Mouse (Mus musculus) inflammation-experienced regulatory T-cells, adult 6 months (primary cell): ENCODE data around the gene Scand1. TPM values are rescaled to one million over a fixed set of nuclear protein-coding genes. Genes with fewer than 3 reads are reported as not detected.

ENCODE experiments used
- ATAC-seq: one replicate; pipeline ENCODE4 v1.8.0; 2017
- polyA plus RNA-seq, 3 experiments: library from polyadenylated mRNA; unstranded; fragments of 100-300 nt; shearing (Covaris generic); gene quantifications; one replicate each; pipeline ENCODE4 v1.2.1; 2017

The Scand1 gene
- polyA plus RNA-seq, 3 experiments from 2014 or later, result 2.8 to 5.1 TPM; not detected in 1

DNA sequence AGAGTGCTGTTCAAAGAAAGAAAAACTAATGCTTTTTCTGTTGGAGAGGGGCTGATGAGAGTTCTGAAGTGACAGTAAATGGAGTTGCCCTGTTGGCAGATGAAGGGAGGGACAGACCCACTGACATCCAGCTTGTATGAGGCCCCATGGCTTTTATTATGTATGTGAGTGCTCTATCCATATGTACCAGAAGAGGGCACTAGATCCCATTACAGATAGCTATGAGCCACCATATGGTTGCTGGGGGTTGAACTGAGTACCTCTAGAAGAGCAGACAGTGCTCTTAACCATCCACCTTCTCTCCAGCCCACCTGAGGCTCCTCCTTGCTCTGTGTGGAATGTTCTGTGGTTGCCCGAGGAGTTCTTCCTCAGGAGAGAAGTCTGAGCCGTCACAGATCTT, 6.7 kb downstream of the Scand1 start:
- ATAC-seq, result peak; percentile 61

DNA sequence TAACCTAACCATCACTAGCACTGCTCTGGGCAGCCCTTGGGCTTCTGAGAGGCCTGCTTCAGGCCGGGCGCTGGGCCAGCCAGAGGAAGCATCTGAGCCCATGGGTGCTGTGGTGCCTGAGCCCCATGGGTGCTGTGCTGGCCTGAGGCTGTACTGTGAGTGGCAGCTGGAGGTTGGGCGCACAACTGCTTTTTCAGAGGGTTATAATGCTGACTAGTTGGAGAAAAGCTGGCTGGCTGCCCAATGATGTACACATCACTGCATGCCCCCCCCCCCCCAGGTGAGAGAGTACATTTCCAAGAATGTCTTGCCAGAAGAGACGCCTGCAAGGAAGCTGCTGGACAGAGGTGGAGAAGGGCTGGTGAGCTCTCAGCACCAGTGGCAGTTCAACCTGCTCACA, 8.2 kb downstream of the Scand1 start:
- no peak for ATAC-seq

DNA sequence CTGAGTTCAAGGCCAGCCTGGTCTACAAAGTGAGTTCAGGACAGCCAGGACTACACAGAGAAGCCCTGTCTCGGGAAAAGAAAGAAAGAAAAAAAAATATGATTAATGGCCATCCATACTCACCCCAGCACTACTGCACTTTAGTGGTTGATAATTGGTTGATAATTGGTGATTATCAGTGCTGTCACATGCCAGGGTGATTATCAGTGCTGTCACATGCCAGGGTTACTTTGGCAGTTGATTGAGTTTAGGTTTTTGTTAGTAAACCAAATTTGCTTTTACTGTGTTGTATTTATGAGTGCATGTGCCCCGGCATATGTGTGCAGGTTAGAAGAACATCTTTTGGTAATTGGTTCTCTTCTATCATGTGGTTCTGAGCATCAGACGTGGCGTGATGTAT, 10.4 kb downstream of the Scand1 start:
- ATAC-seq, result no peak

DNA sequence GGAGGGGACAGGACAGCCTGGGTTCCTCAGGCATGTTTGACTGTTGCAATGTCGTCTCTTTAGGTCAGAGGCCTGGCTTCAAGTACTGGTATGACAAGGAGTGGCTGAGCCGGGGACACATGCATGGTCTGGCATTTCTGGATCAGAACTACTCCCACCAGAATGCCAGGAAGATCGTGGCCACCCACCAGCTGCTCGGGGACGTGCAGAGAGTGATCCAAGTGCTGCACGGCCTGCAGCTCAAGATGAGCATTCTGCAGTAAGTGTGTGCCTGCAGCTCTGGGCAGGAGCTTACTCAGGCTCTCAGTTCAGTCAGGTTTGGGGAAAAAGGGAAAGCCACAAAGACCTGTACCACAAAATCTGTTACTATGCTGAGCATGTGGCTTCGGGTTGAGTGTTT, 14.0 kb downstream of the Scand1 start:
- no peak for ATAC-seq

DNA sequence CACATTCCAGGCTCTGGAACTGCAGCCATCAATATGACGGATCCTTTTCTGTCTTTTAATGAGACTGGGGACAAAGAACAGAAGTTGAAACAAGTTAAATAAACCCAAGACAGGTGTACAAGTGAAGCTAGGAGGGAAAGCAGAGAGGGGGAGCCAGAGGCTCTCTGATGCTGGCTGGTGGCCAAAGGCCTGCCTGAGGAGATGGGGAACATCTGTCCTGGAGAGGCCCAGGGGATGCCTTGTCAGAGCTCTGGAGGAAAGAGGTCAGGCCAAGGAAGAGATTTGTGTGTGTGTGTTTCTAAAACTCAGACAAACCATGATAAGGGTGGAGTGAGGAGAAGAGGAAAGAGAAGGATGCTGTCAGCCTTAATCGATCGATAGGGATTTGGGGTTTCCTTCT, 14.9 kb downstream of the Scand1 start:
- no peak for ATAC-seq

DNA sequence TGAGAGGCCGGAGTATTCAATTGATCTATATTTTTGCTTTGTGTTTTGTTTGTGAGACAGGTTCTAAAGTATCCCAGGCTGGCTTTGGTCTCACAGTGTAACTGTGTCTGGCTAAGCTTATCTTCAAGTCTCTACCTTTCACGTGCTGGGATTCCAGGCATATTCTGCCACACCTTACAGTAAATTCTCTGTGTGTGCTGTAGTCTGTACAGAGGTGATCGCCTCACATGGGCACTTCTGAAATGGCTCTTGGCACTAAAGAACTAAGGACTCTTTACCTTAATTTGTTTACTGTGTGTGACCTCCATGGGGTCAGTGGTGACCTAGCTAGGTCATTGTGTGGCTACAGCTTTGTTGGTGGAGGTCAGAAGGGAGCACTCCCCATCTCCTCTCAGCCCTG, 16.3 kb downstream of the Scand1 start:
- no peak for ATAC-seq

DNA sequence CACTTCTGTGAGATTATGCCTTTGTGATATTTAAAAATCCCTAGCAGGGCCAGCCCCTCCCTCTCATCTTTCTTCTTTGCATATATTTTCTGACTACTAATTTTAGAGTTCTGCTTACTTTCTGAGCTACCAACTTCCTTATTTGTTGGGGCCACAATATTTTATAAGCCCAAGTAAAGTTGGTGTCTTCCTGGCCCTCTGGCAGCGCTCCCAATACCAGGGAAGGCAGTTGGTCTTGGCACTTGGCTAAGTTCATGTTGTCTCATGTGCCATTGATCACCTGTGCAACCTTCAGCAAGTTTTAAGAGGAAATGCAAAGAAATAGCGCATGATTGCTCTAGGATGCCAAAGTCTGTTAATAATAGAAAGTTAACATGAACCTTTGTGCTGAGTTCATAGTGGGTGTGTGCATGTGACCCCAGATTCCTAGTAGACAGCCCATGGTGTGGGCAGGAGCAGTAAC, 16.9 kb downstream of the Scand1 start:
- no peak for ATAC-seq

DNA sequence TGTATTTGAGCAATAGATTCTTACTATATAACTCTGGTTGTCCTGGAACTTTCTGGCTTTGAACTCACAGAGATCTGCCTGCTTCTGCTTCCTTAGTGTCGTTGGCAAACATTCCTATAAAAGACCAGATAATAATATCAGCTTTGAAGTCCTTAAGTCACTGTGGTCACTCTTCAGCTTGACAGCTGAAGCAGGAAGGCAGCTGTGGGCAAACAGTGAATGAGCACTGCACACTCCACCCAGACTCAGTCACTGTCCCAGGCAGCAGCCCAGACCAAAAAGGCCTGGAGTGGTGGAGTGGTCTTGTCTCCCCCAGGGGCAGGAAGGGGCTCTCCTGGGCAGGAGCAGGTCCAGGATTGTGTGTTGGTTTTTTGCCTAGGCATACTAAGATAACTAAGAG, 20.5 kb downstream of the Scand1 start:
- no peak for ATAC-seq

DNA sequence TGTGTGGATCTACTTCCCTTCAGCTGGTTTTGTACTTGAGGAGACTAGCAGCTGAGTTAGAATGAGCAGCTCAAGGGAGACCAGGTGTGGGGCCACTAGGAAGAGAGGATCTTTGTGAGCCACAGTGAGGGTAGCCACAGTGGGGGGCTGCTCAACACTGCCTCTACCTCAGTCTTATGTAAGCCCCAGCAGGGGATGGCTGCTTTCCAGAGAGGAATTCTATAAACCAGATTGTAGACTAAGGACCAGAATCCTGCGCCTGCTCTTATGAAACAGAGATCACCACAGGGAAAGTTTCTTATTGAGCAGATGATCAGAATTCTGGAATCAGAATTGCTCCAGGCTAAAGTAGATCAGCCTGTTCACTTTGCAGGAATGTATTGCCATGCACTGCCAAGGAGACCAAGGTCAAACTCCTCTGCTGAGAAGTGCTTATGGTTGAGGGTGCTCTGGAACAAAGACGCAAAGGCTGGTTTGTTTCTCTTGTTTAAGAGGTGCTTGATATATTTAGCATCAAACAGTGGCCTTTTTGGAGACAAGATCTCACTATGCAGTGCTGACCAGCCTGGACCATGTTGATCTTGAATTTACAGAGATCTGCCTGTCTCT, 22.8 kb downstream of the Scand1 start:
- no peak for ATAC-seq

DNA sequence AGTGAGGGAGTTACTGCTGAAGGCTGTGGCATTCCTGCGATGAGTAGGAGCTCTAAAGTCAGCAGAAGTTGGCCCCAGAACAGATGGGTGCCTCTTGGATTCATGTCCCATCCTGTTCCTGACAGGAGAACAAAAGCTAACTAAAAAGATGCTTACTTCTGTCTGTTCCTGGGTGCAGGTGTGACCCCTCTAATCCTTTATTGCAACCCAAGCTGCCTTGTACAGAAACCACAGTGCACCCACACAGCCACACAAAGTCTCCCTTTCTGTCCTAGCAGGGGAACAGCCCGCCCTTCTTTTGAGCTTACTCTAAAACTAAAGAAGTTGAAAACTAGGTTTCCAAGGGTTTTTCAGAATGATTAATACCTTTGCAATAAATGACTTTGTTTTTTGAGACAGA, 24.3 kb downstream of the Scand1 start:
- ATAC-seq, result no peak

DNA sequence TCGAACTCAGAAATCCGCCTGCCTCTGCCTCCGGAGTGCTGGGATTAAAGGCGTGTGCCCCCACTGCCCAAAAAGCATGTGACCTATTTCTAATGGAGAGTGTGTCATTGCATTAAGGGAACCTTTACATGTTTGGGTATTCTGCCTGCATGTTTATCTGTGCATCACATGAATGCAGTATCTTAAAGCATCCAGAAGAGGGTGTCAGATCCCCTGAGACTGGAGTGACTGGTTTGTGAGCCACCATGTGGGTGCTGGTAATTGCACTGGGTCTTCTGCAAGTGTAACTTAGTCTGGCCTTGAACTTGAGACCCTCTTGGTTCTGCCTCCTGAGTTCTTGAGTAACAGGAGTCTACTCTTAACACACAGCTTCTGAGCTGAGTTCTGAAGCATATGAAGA, 25.8 kb downstream of the Scand1 start:
- no peak for ATAC-seq

DNA sequence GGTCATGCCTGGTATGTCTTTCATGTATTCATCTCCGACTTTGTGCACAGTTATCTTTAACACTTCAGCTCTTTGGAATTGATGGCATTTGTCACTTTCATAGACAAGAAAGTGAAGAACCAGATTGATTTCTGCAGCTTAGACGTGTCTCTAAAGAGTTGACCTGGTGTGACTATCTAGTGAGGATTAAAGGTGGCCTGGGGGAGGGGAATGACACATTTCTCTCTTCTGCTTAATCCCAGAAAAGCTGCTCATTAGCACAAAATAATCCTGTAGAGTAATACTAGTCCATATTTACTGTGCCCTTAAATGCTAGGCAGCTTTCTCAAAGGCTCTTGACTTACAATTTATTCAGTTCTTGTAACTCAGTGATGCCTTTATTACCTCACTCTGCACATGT, 27.3 kb downstream of the Scand1 start:
- no peak for ATAC-seq

DNA sequence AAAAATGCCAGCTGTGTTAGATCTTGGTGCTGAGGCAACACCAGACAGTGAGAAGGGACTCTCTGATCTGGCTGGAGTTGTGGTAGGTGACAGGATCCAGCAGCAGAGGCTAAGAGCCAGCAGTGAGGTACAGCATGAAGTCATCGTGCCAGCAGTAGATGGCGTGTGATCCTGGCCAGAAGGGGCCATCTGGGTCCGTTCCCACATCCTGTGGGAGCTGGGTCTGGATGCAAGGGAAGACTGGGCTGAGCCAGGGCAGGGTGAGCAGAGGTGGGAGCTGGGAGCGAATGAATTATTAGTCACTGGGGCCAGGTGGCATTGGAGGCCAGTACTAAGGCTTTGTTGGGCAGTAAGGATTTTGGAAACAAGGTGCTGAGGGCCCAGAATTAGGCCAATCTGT, 31.3 kb downstream of the Scand1 start:
- no peak for ATAC-seq

DNA sequence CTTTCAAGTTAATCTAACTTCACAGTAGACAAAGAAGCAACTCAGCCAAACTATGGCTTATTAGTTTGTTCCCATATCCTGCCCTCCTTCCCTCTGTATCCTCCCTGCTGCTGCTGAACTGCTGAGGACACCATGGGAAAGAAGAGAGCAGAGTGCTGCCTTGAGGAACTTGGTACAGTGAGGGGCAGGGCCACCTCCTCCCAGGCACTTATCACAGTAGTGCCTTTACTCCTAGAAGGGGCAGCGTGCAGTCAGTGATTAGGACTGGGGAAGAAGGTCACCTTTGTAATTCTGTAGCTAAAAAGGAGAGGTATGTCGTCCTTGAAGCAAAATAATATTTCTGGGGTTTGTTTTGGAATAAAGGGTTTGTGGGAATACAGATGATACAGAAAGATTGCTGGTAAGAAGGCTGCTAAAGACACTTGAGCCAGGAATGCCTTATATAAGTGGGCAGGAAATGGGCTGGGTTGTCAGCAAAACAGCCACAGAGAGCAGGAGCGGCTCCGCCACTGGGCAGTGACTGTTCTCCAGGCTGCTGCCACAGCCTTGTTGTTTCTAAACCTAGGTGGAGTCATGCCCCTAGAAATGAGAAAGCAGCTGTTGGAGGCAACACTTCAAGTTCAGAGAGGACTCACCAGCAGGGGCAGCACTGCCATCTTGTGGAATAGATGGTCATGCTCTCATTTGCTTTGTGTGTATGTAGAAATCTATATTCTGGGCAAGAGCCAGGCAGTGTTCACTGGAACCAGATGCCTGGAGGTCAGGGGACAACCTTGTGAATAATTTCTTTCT, 34.1 kb downstream of the Scand1 start:
- peak; percentile 87 for ATAC-seq

DNA sequence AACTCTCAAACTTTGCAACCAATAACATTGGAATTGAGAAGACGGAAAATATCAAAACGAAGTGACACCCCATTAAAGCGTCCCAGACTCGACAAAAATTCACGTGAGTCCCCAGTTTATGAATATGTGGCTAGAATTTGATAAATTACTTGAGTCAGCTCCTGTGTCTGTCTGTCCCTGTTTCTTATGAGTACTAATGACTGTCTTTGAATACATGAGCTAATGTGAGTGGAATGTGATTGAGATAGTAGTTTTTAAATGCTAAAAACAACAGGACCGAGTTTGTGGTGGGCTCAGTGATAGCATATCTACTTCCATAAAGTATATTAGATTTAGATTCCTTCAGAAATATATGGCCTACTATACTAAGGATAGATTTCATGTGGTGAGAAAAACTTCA, 40.0 kb downstream of the Scand1 start:
- no peak for ATAC-seq

DNA sequence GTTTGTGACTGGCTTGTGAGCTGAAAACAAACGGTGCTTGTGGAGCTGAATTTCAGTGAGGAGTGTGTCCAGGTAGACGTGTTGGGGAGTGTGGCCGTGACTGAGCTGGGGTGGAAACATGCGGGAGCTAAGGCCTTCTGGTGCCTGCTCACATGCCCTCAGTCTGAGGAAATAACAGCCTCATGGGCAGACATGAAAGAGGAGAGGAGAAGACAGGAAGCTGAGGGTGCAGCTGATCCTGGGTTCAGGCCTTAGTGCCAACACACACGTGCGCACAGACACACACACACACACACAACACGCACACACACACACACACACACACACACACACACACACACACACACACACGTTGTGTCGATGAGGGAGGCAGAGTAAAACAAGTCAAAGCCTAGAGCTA, 44.9 kb downstream of the Scand1 start:
- no peak for ATAC-seq

DNA sequence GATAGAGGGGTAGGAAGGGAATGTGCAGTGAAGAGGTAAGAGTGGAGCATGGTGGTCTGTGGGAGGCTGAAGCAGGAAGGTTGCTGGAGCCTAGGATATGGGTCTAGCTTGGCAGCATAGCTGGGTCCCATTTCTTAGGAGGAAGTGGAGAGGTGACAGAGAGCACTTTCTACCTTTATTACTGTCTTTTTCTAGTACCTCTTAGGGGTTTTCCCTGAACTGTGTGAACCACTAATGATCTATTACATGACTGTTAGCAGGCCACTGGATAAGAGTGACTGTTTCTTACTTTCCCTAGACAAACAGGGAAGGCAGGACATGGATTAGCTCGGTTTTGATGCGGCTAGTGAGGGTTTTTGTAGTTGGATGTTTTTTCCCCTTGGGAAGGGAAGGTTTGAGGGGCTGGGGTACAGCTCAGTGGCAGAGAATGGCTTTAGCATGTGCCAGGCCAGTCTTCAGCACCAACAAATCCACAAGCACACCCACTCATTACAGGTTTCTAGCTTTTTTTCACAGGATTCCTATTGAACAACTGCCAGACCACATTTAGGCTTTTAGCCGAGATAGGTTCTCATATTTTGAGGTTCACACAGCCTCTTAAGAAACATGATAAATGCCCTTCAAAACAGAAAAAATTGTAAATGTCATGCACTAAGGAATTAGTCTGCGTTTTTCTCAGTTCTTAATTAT, 49.2 kb downstream of the Scand1 start:
- peak; percentile 55 for ATAC-seq

Other genes with a start within 250 kb of the Scand1 start
- gene Spag4, start 247.5 kb downstream of the Scand1 start, polyA plus RNA-seq, result under 1 TPM in 1 of 3 experiments, not detected in 2; 0.13 TPM
- gene Cpne1, start 200.7 kb downstream of the Scand1 start, polyA plus RNA-seq, result 10 to 100 TPM; 43.3 to 63.8 (median 46.2) TPM
- gene Rbm12, start 200.7 kb downstream of the Scand1 start, polyA plus RNA-seq, result 10 to 100 TPM; 11.7 to 20.0 (median 18.2) TPM
- gene Gm28036, start 185.6 kb downstream of the Scand1 start, polyA plus RNA-seq, result 10 to 100 TPM in 1 of 3 experiments, 1 to 10 TPM in 2; 5.9 to 12.5 (median 10.0) TPM
- 100 to 1,000 TPM; 144 to 170 (median 160) TPM for gene Romo1, start 168.7 kb downstream of the Scand1 start, polyA plus RNA-seq
- gene Nfs1, start 168.5 kb downstream of the Scand1 start, polyA plus RNA-seq, result 10 to 100 TPM; 34.3 to 43.0 (median 36.7) TPM
- 100 to 1,000 TPM; 572 to 796 (median 746) TPM for gene Rbm39, start 132.5 kb downstream of the Scand1 start, polyA plus RNA-seq
- 100 to 1,000 TPM in 1 of 3 experiments, 10 to 100 TPM in 2; 56.7 to 100 (median 81.3) TPM for gene Phf20, start 116.2 kb downstream of the Scand1 start, polyA plus RNA-seq
- gene Cnbd2, start 405 bp downstream of the Scand1 start, polyA plus RNA-seq, result 1 to 10 TPM; 5.3 to 7.5 (median 5.8) TPM
- gene Epb41l1, start 108.2 kb upstream of the Scand1 start, polyA plus RNA-seq, result under 1 TPM in 2 of 3 experiments, not detected in 1; 0.07 to 0.09 TPM
- 10 to 100 TPM; 28.5 to 34.5 (median 31.8) TPM for gene Aar2, start 234.9 kb upstream of the Scand1 start, polyA plus RNA-seq